Mouse (Mus musculus) heart, adult 11 months (tissue): ENCODE results near the gene Defb45.

ENCODE experiments used
- DNase-seq: peaks from one replicate; pipeline ENCODE4 v3.0.0; 2022

Defb45 gene

GRCm38 (mm10) chr2:152599299-152599698 is at the start of gene Defb45:
Defb45 (minus strand) TSS chr2:152599399.
- DNase-seq, result no peak

- DNase-seq, result peak; percentile 99
Observed at GRCm38 (mm10) chr2:152639406-152640113, 40.4 kb upstream of the Defb45 start.

- DNase-seq, result peak; percentile 91
Observed at GRCm38 (mm10) chr2:152638865-152639264, 39.7 kb upstream of the Defb45 start.

- peak; percentile 91 for DNase-seq
Observed at GRCm38 (mm10) chr2:152637381-152637780, 38.2 kb upstream of the Defb45 start.

GRCm38 (mm10) chr2:152637006-152637322 is 37.8 kb upstream of the Defb45 start:
- no peak for DNase-seq

GRCm38 (mm10) chr2:152636246-152637005 is 37.2 kb upstream of the Defb45 start:
- DNase-seq, result peak; percentile 99

- DNase-seq, result no peak
Observed at GRCm38 (mm10) chr2:152634311-152634710, 35.1 kb upstream of the Defb45 start.

GRCm38 (mm10) chr2:152633334-152633733 is 34.1 kb upstream of the Defb45 start:
- DNase-seq, result no peak

GRCm38 (mm10) chr2:152629904-152630303 is 30.7 kb upstream of the Defb45 start:
- no peak for DNase-seq

GRCm38 (mm10) chr2:152629239-152629638 is 30.0 kb upstream of the Defb45 start:
- no peak for DNase-seq

- peak; percentile 97 for DNase-seq
Observed at GRCm38 (mm10) chr2:152628066-152628465, 28.9 kb upstream of the Defb45 start.

- DNase-seq, result peak; percentile 98
Observed at GRCm38 (mm10) chr2:152626774-152627591, 27.8 kb upstream of the Defb45 start, which contains the start of gene Rem1. Rem1 (plus strand) TSS chr2:152626951.

- no peak for DNase-seq
Observed at GRCm38 (mm10) chr2:152625256-152625655, 26.1 kb upstream of the Defb45 start.

GRCm38 (mm10) chr2:152624566-152624965 is 25.4 kb upstream of the Defb45 start:
- no peak for DNase-seq

GRCm38 (mm10) chr2:152622953-152623352 is 23.8 kb upstream of the Defb45 start, which contains the start of gene Defb25:
Defb25 (minus strand) TSS chr2:152623053.
- DNase-seq, result no peak

GRCm38 (mm10) chr2:152622151-152622550 is 23.0 kb upstream of the Defb45 start:
- no peak for DNase-seq

- DNase-seq, result peak; percentile 97
Observed at GRCm38 (mm10) chr2:152620367-152621134, 21.4 kb upstream of the Defb45 start.

- DNase-seq, result no peak
Observed at GRCm38 (mm10) chr2:152617374-152617773, 18.2 kb upstream of the Defb45 start.

GRCm38 (mm10) chr2:152616470-152616869 is 17.3 kb upstream of the Defb45 start:
- no peak for DNase-seq

- no peak for DNase-seq
Observed at GRCm38 (mm10) chr2:152615563-152615962, 16.4 kb upstream of the Defb45 start.

GRCm38 (mm10) chr2:152612193-152612592 is 13.0 kb upstream of the Defb45 start:
- DNase-seq, result no peak

GRCm38 (mm10) chr2:152608719-152609118 is 9.5 kb upstream of the Defb45 start:
- DNase-seq, result no peak

- no peak for DNase-seq
Observed at GRCm38 (mm10) chr2:152607746-152608145, 8.5 kb upstream of the Defb45 start.
